Mouse (Mus musculus) liver, embryonic 13.5 days (tissue): Measurements from ENCODE around the gene Mllt6. TPM values are rescaled to one million over a fixed set of nuclear protein-coding genes. Genes with fewer than 3 reads are reported as not detected.

Experiments
- ATAC-seq: fragments of 200-750 bp; cut with Nextera tagmentation; 2 replicates; pipeline ENCODE4 v1.8.0; 2017; ENCODE audit warnings: low read depth, mild to moderate bottlenecking, moderate number of reproducible peaks, moderate library complexity
- DNase-seq: peaks from one replicate; pipeline ENCODE4 v3.0.0; 2022
- H3K27ac ChIP-seq: fragments of 300-500 bp; sonication (generic); 2 replicates; pipeline ENCODE4 v1.5.1; 2015; ENCODE audit warnings: moderate library complexity, mild to moderate bottlenecking, inconsistent platforms
- H3K27me3 ChIP-seq: fragments of 300-500 bp; sonication (generic); 2 replicates; pipeline ENCODE4 v1.6.1; 2015; ENCODE audit warnings: mild to moderate bottlenecking, inconsistent platforms
- H3K36me3 ChIP-seq: fragments of 300-500 bp; sonication (generic); 2 replicates; pipeline ENCODE4 v1.6.1; 2015; ENCODE audit warnings: mild to moderate bottlenecking, inconsistent platforms
- H3K4me1 ChIP-seq: fragments of 300-500 bp; sonication (generic); replicated peaks from 2 replicates; pipeline ENCODE4 v1.6.1; 2015; ENCODE audit warnings: inconsistent platforms
- H3K4me2 ChIP-seq: fragments of 300-500 bp; sonication (generic); 2 replicates; pipeline ENCODE4 v1.6.1; 2015; ENCODE audit warnings: inconsistent platforms, mild to moderate bottlenecking, moderate library complexity
- H3K4me3 ChIP-seq: fragments of 300-500 bp; sonication (generic); replicated peaks from 2 replicates; pipeline ENCODE4 v1.5.1; 2015; ENCODE audit warnings: mild to moderate bottlenecking, inconsistent platforms
- H3K9ac ChIP-seq: fragments of 300-500 bp; sonication (generic); 2 replicates; pipeline ENCODE4 v1.6.1; 2015; ENCODE audit warnings: mild to moderate bottlenecking, inconsistent platforms
- H3K9me3 ChIP-seq: fragments of 300-500 bp; sonication (generic); replicated peaks from 2 replicates; pipeline ENCODE4 v1.6.1; 2016; ENCODE audit warnings: inconsistent platforms
- WGBS: fragments of 180-500 bp; shearing (Covaris S2); methylation state at CpG from one replicate; pipeline ENCODE4 v1.1.7; 2015; ENCODE audit not compliant: insufficient replicate concordance; 5-methylcytosine and 5-hydroxymethylcytosine counted together
- polyA plus RNA-seq: library from polyadenylated mRNA; unstranded; fragments of >200 nt; fragmentation: Nextera tagmentation; extraction: Ambion mirVana; gene quantifications from 2 replicates; pipeline ENCODE4 v1.2.1, GENCODE M21; 2015

Mllt6 gene
- polyA plus RNA-seq, 1 experiment from 2014 or later: 0.17 TPM

- Histone ChIP-seq H3K36me3 (0 out of 2 replicates have a peak, but pooled peaks cover 12% of the 10 kb centered on the region), H3K4me1 (peaks cover 25% of the 10 kb centered on the region), H3K9me3 (no peaks in the 10 kb centered on the region), H3K27ac (no peak overlapping the region), H3K27me3 (peaks cover 28% of the 10 kb centered on the region), H3K4me3 (no peak overlapping the region), H3K9ac (no peak overlapping the region), H3K4me2 (no peak overlapping the region)
- DNase-seq (no peak), ATAC-seq (no peak)
- 54% methylated on average over 6 of the region's 6 CpGs for WGBS
Measured at GRCm38 (mm10) chr11:97684063-97684680, 21.0 kb downstream of the Mllt6 start.

DNA sequence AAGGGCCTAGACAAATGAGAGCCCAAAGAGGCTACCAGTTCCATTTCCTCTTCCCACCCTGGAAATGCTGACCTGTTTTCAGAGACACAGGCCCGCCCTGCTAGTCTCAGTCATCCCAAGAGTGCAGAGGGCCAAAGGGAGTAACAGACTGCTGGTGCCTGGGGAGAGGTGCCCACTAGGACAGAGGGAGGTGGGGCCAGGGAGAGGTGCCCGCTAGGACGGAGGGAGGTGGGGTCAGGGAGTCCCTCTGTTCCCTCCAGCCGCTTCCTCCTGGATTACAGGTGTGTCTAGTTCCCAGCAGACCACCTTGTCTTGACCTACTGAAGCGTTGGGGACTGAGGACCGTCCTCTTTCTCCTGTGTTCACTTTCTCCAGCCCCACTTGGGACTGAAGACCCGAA lies 21.6 kb downstream of the Mllt6 start:
- Histone ChIP-seq H3K4me2 (no peak overlapping the region), H3K9ac (no peak overlapping the region), H3K9me3 (no peaks in the 10 kb centered on the region), H3K27ac (no peak overlapping the region), H3K36me3 (0 out of 2 replicates have a peak, but pooled peaks cover 12% of the 10 kb centered on the region), H3K4me3 (no peak overlapping the region), H3K27me3 (peaks cover 28% of the 10 kb centered on the region), H3K4me1 (peaks cover 25% of the 10 kb centered on the region)
- DNase-seq: no peak
- 39% methylated on average over 7 of the region's 7 CpGs for WGBS
- no peak for ATAC-seq

- peak within 1 kb of the TSS; percentile 41; the same call in 1 of the 2 replicates for H3K9ac ChIP-seq
- peak; percentile 81 for ATAC-seq
- H3K27ac ChIP-seq: no peak within 1 kb of the TSS; the same call in 1 of the 2 replicates
Measured at GRCm38 (mm10) chr11:97685613-97686321, 22.6 kb downstream of the Mllt6 start, which contains the start of gene Cisd3. TSS of gene Cisd3 (plus strand) at chr11:97685826.

DNA sequence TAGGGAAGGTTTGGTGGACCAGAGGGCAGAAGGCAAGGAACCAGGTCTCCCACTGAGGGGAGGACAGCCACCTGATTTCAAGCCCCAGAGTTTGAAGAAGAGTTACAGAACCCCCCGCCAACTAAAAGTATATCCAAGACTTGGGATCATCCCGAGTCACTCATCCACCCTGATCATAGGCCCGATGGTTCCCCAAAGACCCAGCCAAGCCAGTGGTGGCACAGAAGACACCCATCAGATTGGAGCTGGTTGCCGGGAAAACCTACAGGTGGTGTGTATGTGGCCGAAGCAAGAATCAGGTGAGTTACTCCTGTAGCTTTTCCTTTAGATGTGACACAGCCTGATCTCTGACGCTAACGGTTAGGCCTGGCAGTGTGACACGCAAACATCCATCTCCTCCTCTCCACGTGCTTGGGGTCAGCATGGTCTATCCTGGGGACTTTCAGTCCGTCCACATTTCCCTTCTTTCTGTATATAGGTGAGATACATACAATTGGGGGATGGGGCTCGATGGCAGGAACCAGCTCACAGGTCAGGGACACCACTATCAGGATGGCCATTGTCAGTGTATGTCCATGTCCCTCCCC lies 23.2 kb downstream of the Mllt6 start:
- peaks cover 25% of the 10 kb centered on the region for H3K4me1 ChIP-seq
- peak overlapping the region; percentile 41; the same call in 1 of the 2 replicates for H3K9ac ChIP-seq
- peak overlapping the region; percentile 62 for H3K4me2 ChIP-seq
- H3K9me3 ChIP-seq: no peaks in the 10 kb centered on the region
- DNase-seq (no peak), ATAC-seq (no peak)
- peak overlapping the region; percentile 40 for H3K4me3 ChIP-seq
- no peak overlapping the region for H3K27ac ChIP-seq
- 68% methylated on average over 11 of the region's 11 CpGs for WGBS
- H3K36me3 ChIP-seq: peaks cover 13% of the 10 kb centered on the region; the same call in 1 of the 2 replicates
- peaks cover 28% of the 10 kb centered on the region for H3K27me3 ChIP-seq

More at GRCm38 (mm10) chr11:97685613-97686321, 22.6 kb downstream of the Mllt6 start, which contains the start of gene Cisd3:
- WGBS: under 1% methylated on average over 43 of the region's 43 CpGs
- peaks cover 28% of the 10 kb centered on the region for H3K27me3 ChIP-seq
- peak within 1 kb of the TSS; percentile 40 for H3K4me3 ChIP-seq
- peaks cover 14% of the 10 kb centered on the region; the same call in 1 of the 2 replicates for H3K36me3 ChIP-seq
- H3K4me1 ChIP-seq: peaks cover 25% of the 10 kb centered on the region
- no peaks in the 10 kb centered on the region for H3K9me3 ChIP-seq
- peak; percentile 74 for DNase-seq
- peak within 1 kb of the TSS; percentile 62 for H3K4me2 ChIP-seq

- Histone ChIP-seq H3K9me3 (no peaks in the 10 kb centered on the region), H3K36me3 (peaks cover 9% of the 10 kb centered on the region; the same call in 1 of the 2 replicates), H3K4me3 (no peak overlapping the region), H3K4me1 (peaks cover 25% of the 10 kb centered on the region), H3K4me2 (no peak overlapping the region), H3K27me3 (peaks cover 28% of the 10 kb centered on the region), H3K27ac (no peak overlapping the region), H3K9ac (no peak overlapping the region)
- ATAC-seq (no peak), DNase-seq (no peak)
- 85% methylated on average over 3 of the region's 3 CpGs for WGBS
Measured at GRCm38 (mm10) chr11:97687061-97687460, 23.8 kb downstream of the Mllt6 start.

GRCm38 (mm10) chr11:97689861-97690260 lies 26.6 kb downstream of the Mllt6 start:
- Histone ChIP-seq H3K9me3 (no peaks in the 10 kb centered on the region), H3K9ac (no peak overlapping the region), H3K27me3 (peaks cover 21% of the 10 kb centered on the region), H3K4me1 (peaks cover 25% of the 10 kb centered on the region), H3K4me3 (no peak overlapping the region), H3K27ac (no peak overlapping the region), H3K36me3 (peaks cover 10% of the 10 kb centered on the region; the same call in 1 of the 2 replicates), H3K4me2 (no peak overlapping the region)
- whole genome bisulfite sequencing: 23% methylated on average over 10 of the region's 10 CpGs
- ATAC-seq (no peak), DNase-seq (no peak)

GRCm38 (mm10) chr11:97694435-97694834 lies 31.2 kb downstream of the Mllt6 start:
- no peak overlapping the region for H3K9ac ChIP-seq
- WGBS: 78% methylated on average over 4 of the region's 4 CpGs
- no peak for DNase-seq
- H3K36me3 ChIP-seq: peaks cover 10% of the 10 kb centered on the region; the same call in 1 of the 2 replicates
- no peak overlapping the region for H3K4me3 ChIP-seq
- H3K27me3 ChIP-seq: peaks cover 24% of the 10 kb centered on the region
- H3K27ac ChIP-seq: no peak overlapping the region
- no peak overlapping the region for H3K4me2 ChIP-seq
- H3K9me3 ChIP-seq: no peaks in the 10 kb centered on the region
- H3K4me1 ChIP-seq: peaks cover 40% of the 10 kb centered on the region
- ATAC-seq: no peak

DNA sequence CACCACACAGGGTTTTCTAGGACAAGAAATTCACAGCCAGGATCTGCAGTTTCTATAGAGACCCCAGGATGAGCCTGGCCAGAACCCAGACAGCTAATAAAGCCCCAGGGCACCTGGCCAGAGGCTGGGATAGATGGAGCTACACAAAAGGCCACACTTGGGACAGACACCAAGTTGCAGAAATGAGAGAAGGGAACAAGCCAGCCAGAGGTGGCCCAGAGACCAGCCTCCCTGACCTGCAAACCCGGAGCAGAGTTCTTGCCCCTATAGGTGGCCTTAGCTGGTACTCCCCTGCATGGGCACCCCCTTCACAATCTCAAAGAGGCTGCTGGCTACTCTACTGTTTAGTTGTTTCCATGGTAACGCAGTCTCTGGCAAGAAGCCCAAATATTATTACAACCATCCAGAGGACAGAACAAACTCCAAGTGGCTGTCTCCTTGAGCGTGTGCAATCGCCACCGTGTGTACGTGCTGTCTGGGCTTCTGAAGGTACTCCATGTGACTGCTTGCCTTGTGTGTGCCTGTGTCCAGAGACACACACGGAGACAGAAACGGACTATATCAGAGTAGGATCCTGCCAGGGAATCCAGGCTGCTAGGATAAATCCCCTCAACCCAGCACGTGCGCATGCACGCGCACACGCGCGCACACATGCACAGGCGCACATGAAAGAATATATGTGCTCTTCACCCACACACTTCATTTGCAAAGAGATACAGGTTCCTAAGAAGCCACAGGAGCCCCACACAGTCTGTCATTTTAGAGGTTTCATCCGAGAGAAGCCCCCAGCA lies 31.9 kb downstream of the Mllt6 start:
- H3K4me3 ChIP-seq: no peak overlapping the region
- DNase-seq (no peak), ATAC-seq (no peak)
- no peak overlapping the region for H3K4me2 ChIP-seq
- peaks cover 31% of the 10 kb centered on the region for H3K27me3 ChIP-seq
- no peak overlapping the region for H3K9ac ChIP-seq
- 79% methylated on average over 17 of the region's 17 CpGs for WGBS
- no peaks in the 10 kb centered on the region for H3K9me3 ChIP-seq
- H3K4me1 ChIP-seq: peaks cover 45% of the 10 kb centered on the region
- peaks cover 9% of the 10 kb centered on the region; the same call in 1 of the 2 replicates for H3K36me3 ChIP-seq
- H3K27ac ChIP-seq: no peak overlapping the region; the same call in 1 of the 2 replicates

- Histone ChIP-seq H3K27ac (no peak overlapping the region; the same call in 1 of the 2 replicates), H3K4me1 (peaks cover 53% of the 10 kb centered on the region), H3K4me2 (no peak overlapping the region), H3K27me3 (peaks cover 38% of the 10 kb centered on the region), H3K36me3 (0 out of 2 replicates have a peak, but pooled peaks cover 2% of the 10 kb centered on the region), H3K9ac (no peak overlapping the region), H3K9me3 (no peaks in the 10 kb centered on the region), H3K4me3 (no peak overlapping the region)
- ATAC-seq (no peak), DNase-seq (no peak)
- WGBS: 62% methylated on average over 9 of the region's 9 CpGs
Measured at GRCm38 (mm10) chr11:97695712-97696401, 32.6 kb downstream of the Mllt6 start.

GRCm38 (mm10) chr11:97696669-97697068 lies 33.5 kb downstream of the Mllt6 start:
- H3K4me2 ChIP-seq: no peak overlapping the region
- no peak overlapping the region for H3K9ac ChIP-seq
- no peaks in the 10 kb centered on the region for H3K9me3 ChIP-seq
- no peak for ATAC-seq
- DNase-seq: no peak
- peaks cover 61% of the 10 kb centered on the region for H3K4me1 ChIP-seq
- no peak overlapping the region for H3K27ac ChIP-seq
- WGBS: 79% methylated on average over 8 of the region's 8 CpGs
- H3K4me3 ChIP-seq: no peak overlapping the region
- H3K36me3 ChIP-seq: 0 out of 2 replicates have a peak, but pooled peaks cover 2% of the 10 kb centered on the region
- peaks cover 46% of the 10 kb centered on the region for H3K27me3 ChIP-seq
